Mouse (Mus musculus): ENCODE measurements around the gene Mrpl1.

The Mrpl1 gene

GRCm38 (mm10) chr5:96209459-96209858, at the start of gene Mrpl1:
Mrpl1 (plus strand) TSS chr5:96209493.
- DNase-seq (ENCODE audit: low spot score) = peak; percentile 56

- peak; percentile 47 for DNase-seq (ENCODE audit: low spot score)
These were observed 48.6 kb upstream of the Mrpl1 start for GRCm38 (mm10) chr5:96160467-96161262.

DNA sequence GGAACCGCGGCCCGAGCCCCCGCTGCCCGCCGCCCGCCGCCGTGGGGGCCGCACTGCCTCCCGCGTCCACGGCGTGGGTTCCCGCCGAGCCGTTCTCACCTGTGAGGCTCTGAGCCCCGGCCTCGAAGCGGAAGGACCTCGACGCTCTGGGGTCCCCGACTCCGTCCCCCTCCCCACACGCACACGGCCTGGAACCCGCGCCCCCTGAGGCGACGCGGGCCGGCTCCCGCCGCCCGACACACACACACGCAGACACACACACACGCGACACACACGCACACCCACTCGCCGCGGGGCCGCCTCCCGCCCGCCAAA, 48.1 kb upstream of the Mrpl1 start:
- no peak for DNase-seq (ENCODE audit: low spot score)

DNA sequence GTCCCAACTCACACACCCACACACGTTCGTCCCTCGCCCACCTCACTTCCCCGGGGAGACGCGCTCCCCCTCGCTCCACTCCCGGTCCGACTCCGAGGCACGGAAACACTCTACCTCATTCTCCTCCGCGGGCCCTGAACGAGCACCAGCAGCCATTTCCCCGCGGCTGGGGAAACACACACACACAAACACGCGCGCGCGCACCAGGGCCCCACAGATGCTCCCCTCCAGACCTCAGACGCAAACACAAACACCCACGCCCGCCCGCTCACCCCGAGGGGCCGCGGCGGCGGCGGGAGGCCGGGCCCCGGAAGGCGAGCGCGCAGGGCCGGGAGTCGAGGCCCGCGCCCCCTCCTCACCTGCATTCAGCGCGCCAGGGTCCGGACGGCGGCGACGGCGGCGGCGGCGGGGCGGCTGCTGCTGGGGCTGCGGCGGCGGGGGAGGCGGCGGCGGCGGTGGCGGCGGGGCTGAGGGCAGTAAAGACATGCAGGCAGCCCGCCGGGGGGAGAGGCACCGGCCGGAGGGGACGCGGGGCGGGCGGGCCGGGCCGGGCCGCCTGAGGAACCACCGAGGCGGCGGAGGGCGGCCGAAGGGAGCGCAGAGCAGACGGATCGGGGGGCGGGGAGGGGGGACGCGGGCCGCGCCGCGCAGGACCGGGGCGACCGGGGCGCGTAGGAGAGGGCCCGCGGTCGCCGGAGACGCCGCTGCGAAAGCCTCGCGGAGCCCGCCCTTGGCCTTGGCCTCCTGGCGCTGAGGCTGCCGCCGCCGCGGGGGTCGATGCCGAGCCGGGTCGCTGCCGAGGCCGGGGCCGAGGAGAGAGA, 47.5 kb upstream of the Mrpl1 start:
- peak; percentile 55 for DNase-seq (ENCODE audit: low spot score)

- DNase-seq (ENCODE audit: low spot score) = peak; percentile 88
These were observed 46.6 kb upstream of the Mrpl1 start for GRCm38 (mm10) chr5:96162399-96163331.

- DNase-seq (ENCODE audit: low spot score) = no peak
These were observed 45.8 kb upstream of the Mrpl1 start for GRCm38 (mm10) chr5:96163396-96164020.

DNA sequence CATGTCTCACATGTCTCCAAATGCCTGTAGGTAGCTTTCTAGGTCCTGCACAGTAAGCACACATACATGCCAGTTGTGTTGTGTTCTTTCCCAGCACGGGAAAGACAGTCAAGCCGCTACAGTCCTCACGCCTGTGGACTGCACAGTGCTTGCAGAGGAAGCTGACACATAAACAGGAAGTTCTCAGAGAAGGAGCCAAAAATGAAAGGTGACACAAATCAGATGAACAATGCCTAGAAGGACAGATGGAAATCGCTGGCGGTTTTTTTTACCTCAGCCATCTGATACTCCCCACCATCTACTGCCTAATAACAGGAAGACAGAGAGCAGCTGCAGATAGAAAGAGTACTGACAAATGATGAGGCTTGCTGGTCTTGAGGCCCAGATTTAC, 45.3 kb upstream of the Mrpl1 start, which contains the start of gene Cnot6l:
Gene Cnot6l, minus strand, starts transcription at position 151 of the 391 bp plus-strand sequence.
- DNase-seq (ENCODE audit: low spot score) = peak; percentile 62

GRCm38 (mm10) chr5:96166761-96167160, 42.5 kb upstream of the Mrpl1 start:
- no peak for DNase-seq (ENCODE audit: low spot score)

DNA sequence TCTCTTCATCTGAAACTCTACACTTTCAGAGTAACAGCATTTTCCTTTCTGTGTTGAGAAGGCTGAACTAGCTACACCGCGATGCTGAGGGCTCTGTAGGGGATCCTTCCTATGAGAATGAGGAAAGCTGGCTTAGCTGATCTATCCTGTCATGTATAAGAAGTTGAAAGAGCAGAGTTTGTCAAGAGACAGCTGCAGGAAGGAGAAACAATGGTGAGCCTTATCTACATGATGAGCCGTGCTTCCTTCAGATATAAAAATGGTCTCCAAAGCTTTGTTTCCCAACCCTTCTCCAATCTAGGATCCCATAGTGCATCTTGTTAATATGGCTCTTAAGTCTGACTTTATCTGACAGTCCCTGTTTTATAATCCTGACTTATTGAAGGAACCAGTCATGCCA, 38.9 kb upstream of the Mrpl1 start:
- no peak for DNase-seq (ENCODE audit: low spot score)

DNA sequence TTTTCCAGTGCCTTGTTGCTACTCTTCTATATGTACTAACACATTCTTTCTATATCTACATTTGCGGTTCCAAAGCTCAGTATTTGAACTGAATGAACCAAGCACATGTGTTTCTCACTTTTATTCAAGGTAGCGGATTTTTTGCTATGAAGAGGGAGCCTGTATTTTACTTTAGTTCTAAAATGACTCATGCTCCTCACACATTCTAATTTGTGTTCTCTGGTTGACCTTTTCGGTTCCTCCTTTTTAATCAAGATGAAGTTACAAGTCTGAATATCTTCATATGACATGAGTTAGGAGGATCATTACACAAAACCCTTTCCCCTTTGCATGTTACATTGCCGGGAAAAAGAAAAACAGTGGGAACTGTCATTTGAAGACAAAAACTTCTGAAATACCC, 37.5 kb upstream of the Mrpl1 start:
- no peak for DNase-seq (ENCODE audit: low spot score)

GRCm38 (mm10) chr5:96176121-96176520, 33.2 kb upstream of the Mrpl1 start:
- DNase-seq (ENCODE audit: low spot score) = no peak

- DNase-seq (ENCODE audit: low spot score) = no peak
These were observed 32.4 kb upstream of the Mrpl1 start for GRCm38 (mm10) chr5:96176879-96177358.

- DNase-seq (ENCODE audit: low spot score) = no peak
These were observed 26.1 kb upstream of the Mrpl1 start for GRCm38 (mm10) chr5:96183211-96183610.

GRCm38 (mm10) chr5:96183987-96184386, 25.3 kb upstream of the Mrpl1 start:
- DNase-seq (ENCODE audit: low spot score) = no peak

- DNase-seq (ENCODE audit: low spot score) = no peak
These were observed 19.5 kb upstream of the Mrpl1 start for GRCm38 (mm10) chr5:96189761-96190160.

GRCm38 (mm10) chr5:96191251-96191650, 18.0 kb upstream of the Mrpl1 start:
- DNase-seq (ENCODE audit: low spot score) = no peak

DNA sequence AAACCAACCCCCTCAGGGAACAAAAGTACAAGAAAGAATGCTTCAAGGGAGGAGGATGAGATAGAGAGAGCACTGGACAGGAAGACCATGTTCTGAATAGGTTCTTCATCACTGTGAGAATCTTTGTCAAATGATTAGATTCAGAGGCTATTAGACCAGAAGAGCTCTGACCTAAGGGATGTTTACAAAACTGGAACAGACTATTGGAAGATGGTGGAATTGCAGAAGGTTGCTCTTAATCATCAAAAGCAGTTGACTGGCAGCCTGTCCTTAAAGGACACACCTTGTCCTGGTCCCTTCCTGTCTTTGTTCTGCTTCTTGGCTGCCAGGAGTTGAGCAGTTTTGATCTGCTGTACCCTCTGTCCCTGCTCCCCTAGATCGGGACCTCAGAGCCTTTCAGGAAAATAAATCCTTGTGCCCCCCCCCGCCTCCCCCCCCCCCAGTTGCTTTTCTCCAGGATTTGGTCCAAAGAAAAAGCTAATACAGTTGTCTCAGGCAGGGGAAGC, 12.7 kb upstream of the Mrpl1 start:
- DNase-seq (ENCODE audit: low spot score) = no peak

- DNase-seq (ENCODE audit: low spot score) = no peak
These were observed 11.0 kb upstream of the Mrpl1 start for GRCm38 (mm10) chr5:96198271-96198670.

- no peak for DNase-seq (ENCODE audit: low spot score)
These were observed 9.0 kb upstream of the Mrpl1 start for GRCm38 (mm10) chr5:96200269-96200668.

- no peak for DNase-seq (ENCODE audit: low spot score)
These were observed 7.7 kb upstream of the Mrpl1 start for GRCm38 (mm10) chr5:96201462-96202154.

DNA sequence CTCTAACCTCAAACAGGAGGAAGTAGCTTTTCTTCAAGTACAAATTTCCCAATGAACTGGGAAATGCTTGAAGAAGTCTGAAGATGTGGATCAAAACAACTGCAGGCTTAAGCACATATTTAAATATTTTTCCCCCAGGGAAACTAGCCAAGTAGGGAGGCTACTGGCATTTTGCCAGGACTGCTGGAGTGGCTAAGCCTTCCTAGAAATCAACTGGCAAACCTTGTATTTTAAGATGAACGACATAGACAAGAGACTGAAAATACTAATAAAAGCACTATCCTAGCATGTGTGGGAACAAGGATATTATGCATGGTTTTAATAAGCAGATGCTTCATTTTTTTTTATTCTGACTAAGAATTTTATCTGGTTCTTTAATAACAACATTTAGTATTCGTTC, 2.4 kb upstream of the Mrpl1 start:
- peak; percentile 70 for DNase-seq (ENCODE audit: low spot score)

Measured in MN1 (cell line).